Mouse (Mus musculus): ENCODE data around the gene Nmbr.

The Nmbr gene

DNA sequence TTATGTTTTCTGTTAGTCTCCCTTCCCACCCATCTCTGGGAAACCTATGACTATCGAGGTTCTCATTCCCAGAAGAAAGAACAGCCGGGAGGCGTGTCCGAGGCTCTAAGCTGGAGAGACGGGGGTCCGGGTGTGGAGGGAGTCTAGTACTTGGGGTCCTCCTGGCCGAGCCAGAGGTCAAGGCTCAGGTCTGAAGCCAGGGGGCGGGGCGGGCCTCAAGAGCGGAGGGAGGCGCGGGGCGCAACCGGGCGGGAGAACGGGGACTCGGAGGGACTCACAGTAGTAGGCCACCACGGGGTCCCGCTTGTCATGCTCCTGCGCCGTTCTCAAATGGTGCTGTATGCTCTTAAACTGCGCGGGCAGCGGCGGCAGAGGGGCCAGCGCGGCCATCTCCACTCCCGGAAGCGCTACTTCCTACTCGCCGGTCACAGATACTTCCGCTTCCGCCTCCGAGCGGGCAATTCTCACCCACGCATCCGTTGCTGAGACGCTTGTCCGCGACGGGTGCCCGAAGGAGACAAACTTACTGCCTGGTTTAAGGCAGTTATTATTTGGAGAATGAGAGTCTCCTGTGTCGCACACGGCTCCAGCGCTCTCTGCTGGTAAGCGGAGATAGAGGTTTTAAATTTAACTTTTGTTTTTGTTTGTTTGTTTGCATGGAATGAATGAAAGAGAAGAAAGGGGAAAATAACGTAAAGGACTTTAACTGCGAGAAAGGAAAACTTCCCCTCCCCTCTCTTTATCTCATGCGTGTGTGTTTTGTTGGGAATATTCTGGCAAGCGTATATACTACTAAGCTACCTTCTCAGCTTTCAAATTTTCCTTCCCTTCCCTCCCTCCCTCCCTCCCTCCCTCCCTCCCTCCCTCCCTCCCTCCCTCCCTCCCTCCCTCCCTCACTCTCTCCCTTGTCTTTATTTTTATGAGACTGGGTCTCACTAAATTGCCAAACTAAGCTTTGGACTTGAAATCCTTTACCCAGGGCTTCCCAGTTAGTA is at the start of gene Nmbr, which contains the start of gene Vta1:
TSS of gene Nmbr (plus strand) at position 520 of the 995 bp plus-strand sequence.
TSS of gene Vta1 (minus strand) at position 489 of the 995 bp plus-strand sequence.
- peak; percentile 96 to 98 for DNase-seq (ENCODE audit: low spot score in 2 of 2)

DNA sequence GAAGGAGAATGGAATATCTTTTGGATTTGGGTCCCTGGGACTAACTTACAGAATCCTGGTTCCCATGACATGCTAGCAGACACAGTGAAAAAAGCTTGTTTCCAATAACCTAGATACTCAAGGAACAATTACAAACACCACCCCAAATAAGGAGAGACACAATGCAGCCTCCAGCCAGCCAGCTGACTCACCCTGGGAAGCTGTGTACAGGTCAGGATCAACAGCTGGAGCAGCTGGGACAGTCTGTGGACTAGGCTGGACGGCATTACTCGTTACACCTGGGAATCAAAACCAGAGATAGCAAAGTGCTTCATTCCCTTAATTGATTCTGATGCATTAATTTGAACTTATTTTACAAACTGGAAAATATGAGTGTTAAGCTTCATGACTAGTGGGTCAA is 44.5 kb upstream of the Nmbr start:
- no peak for DNase-seq (ENCODE audit: low spot score in 2 of 2)

DNA sequence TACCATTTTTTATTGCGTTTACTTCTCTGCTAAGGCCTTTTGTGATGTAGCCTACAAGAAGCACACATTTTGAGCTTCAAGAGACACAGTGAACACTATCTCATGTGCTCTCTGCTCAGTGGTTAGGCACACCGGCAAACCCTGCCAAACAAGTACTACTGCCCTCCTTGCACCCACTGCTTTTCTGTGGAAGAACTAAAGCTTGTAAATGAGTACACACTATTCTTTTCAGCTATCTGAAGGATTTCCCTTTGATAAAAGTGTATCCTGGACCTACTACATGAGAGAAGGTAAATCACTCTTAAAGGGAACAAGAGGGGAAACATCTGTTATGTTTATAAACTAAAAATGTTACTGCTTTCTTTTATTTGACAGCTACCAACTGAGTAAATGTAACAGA is 39.2 kb upstream of the Nmbr start:
- DNase-seq (ENCODE audit: low spot score in 2 of 2), result no peak

DNA sequence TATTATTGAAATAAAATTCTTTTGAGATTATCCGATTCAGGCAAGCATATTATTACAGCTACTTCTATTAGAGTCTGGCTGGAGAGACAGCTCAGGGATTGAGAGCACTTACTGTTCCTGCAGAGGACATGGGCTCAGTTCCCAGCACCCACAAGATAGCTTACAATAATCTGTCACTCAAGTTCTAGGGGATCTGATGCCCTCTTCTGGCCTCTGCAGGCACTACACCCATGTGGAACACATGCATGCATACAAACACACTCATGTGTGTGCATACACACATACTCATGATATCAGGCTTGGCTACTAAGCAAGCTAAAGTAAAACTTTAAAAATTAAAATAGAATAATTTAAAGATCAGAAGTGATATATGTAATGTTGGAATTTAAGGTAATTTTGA is 19.7 kb upstream of the Nmbr start:
- DNase-seq (ENCODE audit: low spot score in 2 of 2), result no peak

DNA sequence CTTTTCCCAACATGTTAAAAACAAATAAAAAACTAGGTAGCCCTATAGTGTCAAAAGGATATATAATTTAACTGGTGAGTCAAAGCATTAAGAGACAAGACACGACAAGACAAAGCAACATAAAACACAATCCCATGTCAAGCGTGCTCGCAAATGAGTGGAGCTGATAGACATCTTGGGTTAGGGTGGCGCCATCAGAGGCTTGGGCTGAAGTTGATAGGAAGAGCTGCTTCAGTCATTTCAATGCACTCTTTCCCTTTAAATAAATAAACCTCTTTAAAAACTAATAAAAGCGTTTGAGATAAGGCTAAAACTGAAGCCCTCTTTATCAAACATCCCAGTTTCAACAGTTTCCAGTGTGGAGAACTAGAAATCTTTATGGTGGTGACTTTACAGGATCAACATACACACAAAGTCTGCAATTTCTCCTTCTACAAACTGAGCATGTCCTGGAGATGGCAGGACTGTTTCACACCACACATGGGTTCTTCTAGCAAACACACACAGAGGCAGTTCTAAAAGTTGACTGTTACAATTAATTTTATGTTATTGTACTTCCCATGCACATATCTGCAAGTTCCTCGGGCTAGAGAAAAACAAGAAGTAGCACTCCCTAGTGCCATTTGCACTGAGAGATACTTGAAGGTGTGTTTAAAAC is 16.5 kb upstream of the Nmbr start:
- no peak for DNase-seq (ENCODE audit: low spot score in 2 of 2)

DNA sequence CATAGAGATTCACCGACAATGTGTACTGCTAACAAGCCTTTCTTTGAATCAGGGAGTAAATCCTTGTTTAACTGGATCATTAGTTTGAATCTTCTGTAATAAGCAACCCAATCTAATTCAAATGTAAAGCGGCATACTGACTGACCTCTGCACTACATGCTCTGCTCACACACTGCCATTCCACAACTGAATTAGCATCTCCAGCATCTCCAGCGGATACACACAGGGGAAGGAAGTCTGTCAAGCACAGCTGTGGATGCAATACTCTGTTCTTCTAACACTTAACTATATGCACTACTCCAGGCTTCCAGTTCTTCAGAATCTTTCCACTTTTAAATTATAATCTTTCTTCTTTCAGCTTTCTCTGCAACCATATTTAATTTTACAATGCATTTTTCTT is 15.0 kb upstream of the Nmbr start:
- DNase-seq (ENCODE audit: low spot score in 2 of 2), result no peak

DNA sequence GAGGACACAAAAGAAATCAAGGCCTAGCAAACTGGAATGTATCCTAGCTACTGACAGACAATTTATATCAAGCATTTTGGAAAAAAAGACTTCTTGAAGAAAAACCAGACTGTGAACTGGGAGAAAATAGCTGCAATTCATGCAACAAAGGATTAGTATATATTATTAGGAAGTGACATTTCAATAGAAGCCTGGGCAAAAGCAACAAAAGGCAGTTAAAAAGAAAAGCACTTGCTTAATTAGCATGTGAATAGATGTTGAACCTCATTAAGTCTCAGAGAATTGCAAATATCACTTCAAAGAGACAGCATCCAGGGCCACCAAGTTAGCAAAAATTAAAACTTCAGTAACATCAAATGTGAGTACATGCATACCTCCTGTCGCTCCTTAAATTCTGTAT is 2.2 kb upstream of the Nmbr start:
- DNase-seq (ENCODE audit: low spot score in 2 of 2), result no peak

DNA sequence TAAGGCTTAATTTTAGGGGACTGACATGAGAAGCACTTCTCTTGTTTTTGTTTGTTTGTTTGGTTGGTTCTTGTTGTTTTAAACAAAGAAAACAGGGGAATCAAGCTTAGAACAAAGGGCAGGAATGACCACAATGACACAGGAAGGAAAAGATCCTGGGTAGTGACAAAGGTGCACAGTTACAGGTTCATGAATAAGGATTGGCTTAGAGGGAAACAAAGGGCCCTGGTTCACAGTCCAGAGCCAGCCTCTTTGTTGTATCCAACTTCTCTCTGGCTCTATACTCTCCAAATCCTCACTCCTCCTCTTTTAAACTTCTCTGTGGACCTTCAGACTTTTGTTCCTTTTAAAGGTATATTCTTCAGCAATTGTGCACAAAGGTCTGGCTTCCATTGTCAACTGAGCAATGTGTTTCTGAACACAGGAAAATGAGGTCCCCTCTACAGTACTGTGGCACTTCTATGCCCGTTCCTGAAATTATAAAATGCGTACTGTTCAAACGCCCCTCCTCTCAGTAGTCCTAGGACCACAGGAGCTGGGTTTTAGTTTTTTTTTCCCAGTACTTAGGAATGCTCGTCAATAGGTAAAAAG is 1.5 kb upstream of the Nmbr start:
- no peak for DNase-seq (ENCODE audit: low spot score in 2 of 2)

DNA sequence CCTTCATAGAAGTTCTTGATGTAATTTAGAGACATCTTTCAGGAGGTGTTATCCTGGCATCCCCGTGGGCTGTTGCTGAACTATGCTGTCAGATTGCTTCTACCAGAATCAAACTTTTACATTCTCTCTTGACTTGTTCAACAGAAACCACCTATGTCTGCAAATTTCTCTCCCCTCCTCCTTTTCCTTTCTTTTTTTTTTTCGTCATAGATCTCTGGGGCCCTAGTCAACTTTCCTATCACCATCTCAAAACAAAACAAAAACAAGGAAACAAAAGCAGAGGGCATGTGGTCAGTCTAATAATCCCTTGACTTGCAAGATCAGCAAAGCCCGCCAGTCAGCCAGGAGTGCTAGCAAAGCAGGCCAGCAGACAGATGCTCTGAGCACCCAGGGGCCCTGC is 12.7 kb downstream of the Nmbr start, which contains the start of gene Gje1:
TSS of gene Gje1 (minus strand) at position 101 of the 400 bp plus-strand sequence.
- DNase-seq (ENCODE audit: low spot score in 2 of 2), result no peak

DNA sequence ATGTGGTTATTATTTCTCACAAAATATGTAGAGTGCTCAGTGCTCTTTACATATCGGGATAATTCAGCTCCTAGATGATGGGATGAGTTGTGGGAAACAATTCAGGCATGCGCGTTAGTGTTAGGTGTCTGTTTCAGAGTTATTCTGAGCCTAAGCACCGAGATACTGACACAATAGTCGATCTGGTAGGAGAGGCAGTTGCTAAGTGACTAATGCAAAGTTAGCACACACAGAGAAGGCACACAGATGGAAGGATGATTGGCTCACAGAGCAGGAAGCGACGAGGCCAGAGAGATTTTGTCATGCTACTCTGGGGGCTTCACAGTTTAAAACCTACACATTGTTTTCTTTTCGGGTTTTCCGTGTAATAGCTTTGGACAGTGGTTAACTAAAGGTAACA is 20.3 kb downstream of the Nmbr start:
- peak in 1 of 2 experiments; percentile 8 for DNase-seq (ENCODE audit: low spot score in 2 of 2)

DNA sequence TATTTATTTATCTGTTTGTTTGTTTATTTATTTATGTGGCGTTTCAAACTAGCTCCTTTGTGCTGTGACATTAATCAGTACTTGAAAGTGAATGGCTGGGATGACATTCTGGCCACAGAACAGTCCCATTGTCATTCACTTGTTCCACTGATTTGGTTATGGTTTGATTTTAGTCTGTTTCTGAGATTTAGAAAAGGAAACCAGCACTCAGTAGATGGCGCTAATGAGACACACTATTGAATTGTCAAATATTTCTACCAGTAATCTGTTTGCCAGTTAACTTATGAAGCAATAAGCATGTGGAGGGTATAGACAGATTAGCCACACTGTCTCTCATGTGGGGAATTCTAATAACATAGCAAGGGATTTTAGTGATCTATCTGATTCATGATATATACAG is 28.9 kb downstream of the Nmbr start:
- peak in 1 of 2 experiments; percentile 13 for DNase-seq (ENCODE audit: low spot score in 2 of 2)

DNA sequence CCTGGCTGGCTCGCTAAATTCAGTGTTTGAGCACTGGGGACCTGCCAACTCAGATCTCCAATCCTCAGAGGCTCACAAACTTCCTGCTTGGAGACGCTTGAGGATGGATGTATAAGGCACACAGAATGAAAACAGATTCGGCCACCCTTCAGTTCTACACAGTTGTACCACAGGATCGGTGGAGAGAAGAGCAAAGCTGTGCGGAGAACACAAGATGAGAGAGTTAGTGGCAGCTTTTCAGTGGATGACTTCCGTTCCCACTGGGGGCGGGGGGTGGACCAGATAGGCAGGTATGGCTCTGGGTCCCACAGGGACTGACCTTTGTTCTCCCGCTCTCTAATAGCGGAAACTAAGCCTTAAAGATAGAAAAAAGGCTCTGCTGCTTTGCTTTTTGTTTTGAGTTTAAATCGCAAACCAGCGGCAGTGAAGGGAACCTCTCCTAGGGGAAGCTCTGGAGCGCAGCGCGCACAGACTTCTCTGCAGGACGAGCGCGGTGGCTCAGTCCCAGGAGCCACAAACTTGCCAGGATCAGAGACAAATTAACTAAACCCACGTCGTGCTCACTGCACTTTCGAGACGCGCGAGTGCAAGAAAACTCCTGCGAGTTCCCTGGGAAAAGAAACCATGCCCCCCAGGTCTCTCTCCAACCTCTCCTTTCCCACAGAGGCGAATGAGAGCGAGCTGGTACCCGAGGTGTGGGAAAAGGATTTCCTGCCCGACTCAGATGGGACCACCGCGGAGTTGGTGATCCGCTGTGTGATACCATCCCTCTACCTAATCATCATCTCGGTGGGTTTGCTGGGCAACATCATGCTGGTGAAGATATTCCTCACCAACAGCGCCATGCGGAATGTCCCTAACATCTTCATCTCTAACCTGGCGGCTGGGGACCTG is 54.5 kb downstream of the Nmbr start:
- peak in 1 of 2 experiments; percentile 5 for DNase-seq (ENCODE audit: low spot score in 2 of 2)

DNA sequence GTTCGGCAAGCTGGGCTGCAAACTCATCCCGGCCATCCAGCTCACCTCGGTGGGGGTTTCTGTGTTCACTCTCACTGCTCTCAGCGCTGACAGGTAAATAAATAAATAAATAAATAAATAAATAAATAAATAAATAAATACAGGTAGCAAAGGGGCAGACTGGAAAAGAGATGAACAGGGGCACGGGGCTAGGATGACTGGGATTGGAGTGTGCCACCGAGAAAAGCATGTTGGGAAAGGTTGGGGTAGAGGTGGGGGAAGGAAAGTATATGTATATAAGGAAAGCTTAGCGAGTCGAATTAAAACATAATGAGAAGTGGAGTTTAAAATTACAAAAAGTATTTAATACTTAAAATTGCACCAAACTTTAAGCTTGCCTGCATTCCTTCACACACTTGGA is 55.2 kb downstream of the Nmbr start:
- no peak for DNase-seq (ENCODE audit: low spot score in 2 of 2)

DNA sequence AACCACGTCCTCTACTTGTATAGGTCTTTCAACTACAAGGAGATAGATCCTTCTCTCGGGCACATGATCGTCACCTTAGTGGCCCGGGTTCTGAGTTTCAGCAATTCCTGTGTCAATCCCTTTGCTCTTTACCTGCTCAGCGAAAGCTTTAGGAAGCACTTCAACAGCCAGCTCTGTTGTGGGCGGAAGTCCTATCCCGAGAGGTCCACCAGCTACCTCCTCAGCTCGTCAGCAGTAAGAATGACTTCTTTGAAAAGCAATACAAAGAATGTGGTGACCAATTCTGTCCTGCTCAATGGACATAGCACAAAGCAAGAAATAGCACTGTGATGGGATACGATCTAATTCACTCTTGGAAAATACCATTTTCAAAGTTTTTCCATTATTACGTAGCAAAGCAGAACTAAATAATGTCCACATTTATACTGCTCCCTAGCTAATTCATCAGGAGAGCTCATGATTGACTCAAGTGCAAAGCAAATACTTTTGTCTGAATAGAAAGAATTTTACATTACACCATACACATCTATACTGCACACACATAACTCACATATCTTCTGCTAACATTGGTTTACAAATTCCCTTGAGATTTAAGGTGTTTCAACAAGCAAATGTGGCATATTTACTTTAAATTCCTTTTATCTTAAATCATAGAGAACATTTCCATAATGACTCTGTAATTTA is 65.0 kb downstream of the Nmbr start:
- no peak for DNase-seq (ENCODE audit: low spot score in 2 of 2)

DNA sequence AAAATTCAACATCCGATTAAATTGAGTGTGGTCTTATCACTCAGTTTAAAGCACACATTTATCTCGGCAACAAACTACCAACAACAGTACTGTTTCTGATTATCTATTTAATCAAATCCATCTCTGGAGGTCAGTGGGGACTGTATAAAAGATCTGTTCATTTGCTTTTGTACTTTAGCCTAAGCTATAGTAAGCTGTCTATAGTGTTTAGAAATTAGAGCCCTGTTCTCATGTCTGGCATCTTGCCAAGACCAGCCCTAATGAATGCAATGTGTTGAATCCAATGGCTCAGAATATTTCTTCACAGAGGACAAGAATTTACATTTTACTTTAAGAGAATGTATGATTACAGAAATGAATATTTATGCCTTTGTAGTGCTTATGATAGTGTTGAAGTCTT is 69.1 kb downstream of the Nmbr start:
- no peak for DNase-seq (ENCODE audit: low spot score in 2 of 2)

DNA sequence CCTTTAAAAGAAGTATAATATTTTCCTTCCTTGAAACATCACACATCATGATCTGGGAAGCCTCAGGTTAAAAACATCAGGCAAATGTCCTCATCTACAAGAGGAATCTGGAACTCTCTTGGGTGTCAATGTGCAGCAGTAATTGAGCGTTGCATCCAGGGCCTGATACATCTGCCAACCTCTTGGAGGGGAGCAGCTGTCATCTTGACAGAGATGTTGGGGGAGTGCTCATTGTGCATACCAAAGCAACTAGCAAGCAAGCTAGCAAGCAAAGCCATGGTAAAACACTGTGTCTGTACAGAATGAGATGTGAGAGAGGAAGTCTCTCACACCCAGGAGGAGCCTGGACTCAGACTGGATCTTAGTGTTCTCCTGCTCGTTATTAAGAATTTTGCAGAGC is 84.6 kb downstream of the Nmbr start:
- no peak for DNase-seq (ENCODE audit: low spot score in 2 of 2)

DNA sequence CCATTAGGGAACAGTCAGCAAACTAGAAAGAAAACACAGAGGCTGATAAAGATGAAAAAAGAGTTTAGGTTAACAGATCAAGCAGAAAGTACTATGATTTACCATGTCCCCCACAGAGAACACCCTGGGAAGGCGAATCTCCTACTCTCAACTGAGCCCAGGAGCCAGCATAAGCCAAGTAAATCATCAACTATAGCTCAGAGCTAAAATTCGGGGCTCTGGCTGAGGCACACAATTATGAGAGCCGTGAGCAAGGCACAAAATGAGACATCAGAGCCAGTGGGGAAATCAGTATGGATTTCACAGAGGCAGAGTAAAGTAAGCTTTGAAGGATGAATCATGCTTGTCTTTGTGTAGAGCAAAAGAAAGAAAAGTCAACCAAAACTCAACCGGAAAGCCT is 111.6 kb downstream of the Nmbr start:
- no peak for DNase-seq (ENCODE audit: low spot score in 2 of 2)

All from frontal cortex, postnatal 10 days (tissue).